Mouse (Mus musculus) testis, adult 2 months (tissue): Measurements from ENCODE around the gene Nbeal2.

Experiments used
- CTCF ChIP-seq: fragments of 200-500 bp; IDR thresholded peaks from 2 replicates; pipeline ENCODE4 v1.5.1; 2012; ENCODE audit warnings: low read depth, mild to moderate bottlenecking, inconsistent platforms, low read length, moderate library complexity; ENCODE audit not compliant: control insufficient read depth, insufficient read depth, insufficient replicate concordance
- POLR2A ChIP-seq: fragments of 200-500 bp; IDR thresholded peaks from 2 replicates; pipeline ENCODE4 v1.6.1; 2012; ENCODE audit warnings: low read depth, mild to moderate bottlenecking, inconsistent platforms, low read length, moderate library complexity; ENCODE audit not compliant: control insufficient read depth

- TF ChIP-seq CTCF (no peak), POLR2A (no peak)
Observed at GRCm38 (mm10) chr9:110660208-110660607, 6.2 kb upstream of the Nbeal2 start.
